Mouse (Mus musculus): Measurements from ENCODE around the gene Rbm34. TPM values are rescaled to one million over a fixed set of nuclear protein-coding genes. Genes with fewer than 3 reads are reported as not detected.

The Rbm34 gene
- polyA plus RNA-seq, 1 experiment: 55.0 TPM

- no peak overlapping the region for H3K4me3 ChIP-seq (ENCODE audit: low read depth, low read length)
- H3K36me3 ChIP-seq (ENCODE audit: control insufficient read depth, insufficient read depth, low read length, poor library complexity, severe bottlenecking): peaks cover 41% of the 10 kb centered on the region
- H3K9me3 ChIP-seq (replicated peaks; ENCODE audit: control insufficient read depth, insufficient read depth, low read length, poor library complexity, severe bottlenecking): no peaks in the 10 kb centered on the region
- TF ChIP-seq POLR2A (IDR thresholded peaks at IDR 0.05; ENCODE audit: insufficient read depth, low read length) (no peak), EP300 (IDR thresholded peaks at IDR 0.05; ENCODE audit: insufficient read depth, low read depth, low read length) (no peak), CTCF (IDR thresholded peaks at IDR 0.05; ENCODE audit: low read depth, low read length) (no peak)
- 0 out of 2 replicates have a peak overlapping the region, but pooled peaks have one; percentile 92 for H3K9ac ChIP-seq (ENCODE audit: low read depth, poor library complexity, severe bottlenecking)
- peaks cover 1% of the 10 kb centered on the region for H3K4me1 ChIP-seq (ENCODE audit: control insufficient read depth, insufficient read depth, low read length)
- no peak overlapping the region for H3K27ac ChIP-seq (ENCODE audit: insufficient read depth, low read length)
- no peaks in the 10 kb centered on the region for H3K27me3 ChIP-seq (ENCODE audit: control insufficient read depth, insufficient read depth, low read length, poor library complexity, severe bottlenecking)
Measured at GRCm38 (mm10) chr8:126969546-126969945, 1.3 kb downstream of the Rbm34 start.

GRCm38 (mm10) chr8:126968107-126968506 is 2.8 kb downstream of the Rbm34 start:
- peaks cover 51% of the 10 kb centered on the region for H3K36me3 ChIP-seq (ENCODE audit: control insufficient read depth, insufficient read depth, low read length, poor library complexity, severe bottlenecking)
- peaks cover 1% of the 10 kb centered on the region for H3K4me1 ChIP-seq (ENCODE audit: control insufficient read depth, insufficient read depth, low read length)
- H3K4me3 ChIP-seq (ENCODE audit: low read depth, low read length): no peak overlapping the region
- TF ChIP-seq CTCF (IDR thresholded peaks at IDR 0.05; ENCODE audit: low read depth, low read length): no peak
- TF ChIP-seq POLR2A (IDR thresholded peaks at IDR 0.05; ENCODE audit: insufficient read depth, low read length): no peak
- TF ChIP-seq EP300 (IDR thresholded peaks at IDR 0.05; ENCODE audit: insufficient read depth, low read depth, low read length): no peak
- no peaks in the 10 kb centered on the region for H3K9me3 ChIP-seq (replicated peaks; ENCODE audit: control insufficient read depth, insufficient read depth, low read length, poor library complexity, severe bottlenecking)
- peak overlapping the region; percentile 74 for H3K27ac ChIP-seq (ENCODE audit: insufficient read depth, low read length)
- no peaks in the 10 kb centered on the region for H3K27me3 ChIP-seq (ENCODE audit: control insufficient read depth, insufficient read depth, low read length, poor library complexity, severe bottlenecking)
- 0 out of 2 replicates have a peak overlapping the region, but pooled peaks have one; percentile 38 for H3K9ac ChIP-seq (ENCODE audit: low read depth, poor library complexity, severe bottlenecking)

GRCm38 (mm10) chr8:126965246-126965645 is 5.6 kb downstream of the Rbm34 start:
- Histone ChIP-seq H3K9ac (ENCODE audit: low read depth, poor library complexity, severe bottlenecking) (no peak overlapping the region), H3K27ac (ENCODE audit: insufficient read depth, low read length) (no peak overlapping the region), H3K4me1 (ENCODE audit: control insufficient read depth, insufficient read depth, low read length) (no peaks in the 10 kb centered on the region), H3K36me3 (ENCODE audit: control insufficient read depth, insufficient read depth, low read length, poor library complexity, severe bottlenecking) (peaks cover 70% of the 10 kb centered on the region), H3K9me3 (replicated peaks; ENCODE audit: control insufficient read depth, insufficient read depth, low read length, poor library complexity, severe bottlenecking) (no peaks in the 10 kb centered on the region), H3K4me3 (ENCODE audit: low read depth, low read length) (no peak overlapping the region), H3K27me3 (ENCODE audit: control insufficient read depth, insufficient read depth, low read length, poor library complexity, severe bottlenecking) (no peaks in the 10 kb centered on the region)
- TF ChIP-seq POLR2A (IDR thresholded peaks at IDR 0.05; ENCODE audit: insufficient read depth, low read length) (no peak), EP300 (IDR thresholded peaks at IDR 0.05; ENCODE audit: insufficient read depth, low read depth, low read length) (no peak), CTCF (IDR thresholded peaks at IDR 0.05; ENCODE audit: low read depth, low read length) (no peak)

- H3K27ac ChIP-seq (ENCODE audit: insufficient read depth, low read length): no peak overlapping the region
- H3K27me3 ChIP-seq (ENCODE audit: control insufficient read depth, insufficient read depth, low read length, poor library complexity, severe bottlenecking): no peaks in the 10 kb centered on the region
- H3K4me3 ChIP-seq (ENCODE audit: low read depth, low read length): no peak overlapping the region
- no peak overlapping the region for H3K9ac ChIP-seq (ENCODE audit: low read depth, poor library complexity, severe bottlenecking)
- peaks cover 79% of the 10 kb centered on the region for H3K36me3 ChIP-seq (ENCODE audit: control insufficient read depth, insufficient read depth, low read length, poor library complexity, severe bottlenecking)
- TF ChIP-seq POLR2A (IDR thresholded peaks at IDR 0.05; ENCODE audit: insufficient read depth, low read length) (no peak), CTCF (IDR thresholded peaks at IDR 0.05; ENCODE audit: low read depth, low read length) (no peak), EP300 (IDR thresholded peaks at IDR 0.05; ENCODE audit: insufficient read depth, low read depth, low read length) (no peak)
- no peaks in the 10 kb centered on the region for H3K4me1 ChIP-seq (ENCODE audit: control insufficient read depth, insufficient read depth, low read length)
- no peaks in the 10 kb centered on the region for H3K9me3 ChIP-seq (replicated peaks; ENCODE audit: control insufficient read depth, insufficient read depth, low read length, poor library complexity, severe bottlenecking)
Measured at GRCm38 (mm10) chr8:126962871-126963270, 8.0 kb downstream of the Rbm34 start.

GRCm38 (mm10) chr8:126961516-126961915 is 9.4 kb downstream of the Rbm34 start:
- no peak for TF ChIP-seq POLR2A (IDR thresholded peaks at IDR 0.05; ENCODE audit: insufficient read depth, low read length)
- no peak for TF ChIP-seq CTCF (IDR thresholded peaks at IDR 0.05; ENCODE audit: low read depth, low read length)
- TF ChIP-seq EP300 (IDR thresholded peaks at IDR 0.05; ENCODE audit: insufficient read depth, low read depth, low read length): no peak
- H3K36me3 ChIP-seq (ENCODE audit: control insufficient read depth, insufficient read depth, low read length, poor library complexity, severe bottlenecking): peaks cover 81% of the 10 kb centered on the region
- no peak overlapping the region for H3K27ac ChIP-seq (ENCODE audit: insufficient read depth, low read length)
- H3K4me1 ChIP-seq (ENCODE audit: control insufficient read depth, insufficient read depth, low read length): no peaks in the 10 kb centered on the region
- H3K4me3 ChIP-seq (ENCODE audit: low read depth, low read length): no peak overlapping the region
- H3K27me3 ChIP-seq (ENCODE audit: control insufficient read depth, insufficient read depth, low read length, poor library complexity, severe bottlenecking): no peaks in the 10 kb centered on the region
- no peak overlapping the region for H3K9ac ChIP-seq (ENCODE audit: low read depth, poor library complexity, severe bottlenecking)
- no peaks in the 10 kb centered on the region for H3K9me3 ChIP-seq (replicated peaks; ENCODE audit: control insufficient read depth, insufficient read depth, low read length, poor library complexity, severe bottlenecking)

GRCm38 (mm10) chr8:126951900-126952636 is 18.8 kb downstream of the Rbm34 start:
- Histone ChIP-seq H3K27me3 (ENCODE audit: control insufficient read depth, insufficient read depth, low read length, poor library complexity, severe bottlenecking) (no peaks in the 10 kb centered on the region), H3K27ac (ENCODE audit: insufficient read depth, low read length) (no peak overlapping the region), H3K9me3 (replicated peaks; ENCODE audit: control insufficient read depth, insufficient read depth, low read length, poor library complexity, severe bottlenecking) (no peaks in the 10 kb centered on the region), H3K4me3 (ENCODE audit: low read depth, low read length) (no peak overlapping the region), H3K9ac (ENCODE audit: low read depth, poor library complexity, severe bottlenecking) (no peak overlapping the region), H3K36me3 (ENCODE audit: control insufficient read depth, insufficient read depth, low read length, poor library complexity, severe bottlenecking) (peaks cover 81% of the 10 kb centered on the region), H3K4me1 (ENCODE audit: control insufficient read depth, insufficient read depth, low read length) (no peaks in the 10 kb centered on the region)
- TF ChIP-seq POLR2A (IDR thresholded peaks at IDR 0.05; ENCODE audit: insufficient read depth, low read length) (no peak), EP300 (IDR thresholded peaks at IDR 0.05; ENCODE audit: insufficient read depth, low read depth, low read length) (no peak), CTCF (IDR thresholded peaks at IDR 0.05; ENCODE audit: low read depth, low read length) (no peak)

Data from ES-Bruce4 (cell line).